Mouse (Mus musculus) midbrain, embryonic 12.5 days (tissue): Measurements from ENCODE around the gene Onecut3. TPM values are rescaled to one million over a fixed set of nuclear protein-coding genes. Genes with fewer than 3 reads are reported as not detected.

Experiments used
- ATAC-seq: fragments of 200-750 bp; cut with Nextera tagmentation; 2 replicates; pipeline ENCODE4 v1.8.0; 2017; ENCODE audit warnings: low read depth, moderate TSS enrichment, moderate library complexity; ENCODE audit not compliant: low FRiP score
- H3K27ac ChIP-seq: fragments of 300-500 bp; sonication (generic); replicated peaks from 2 replicates; pipeline ENCODE4 v1.5.1; 2016; ENCODE audit warnings: mild to moderate bottlenecking
- H3K27me3 ChIP-seq: fragments of 300-500 bp; sonication (generic); 2 replicates; pipeline ENCODE4 v1.6.1; 2016; ENCODE audit warnings: mild to moderate bottlenecking
- H3K36me3 ChIP-seq: fragments of 300-500 bp; sonication (generic); 2 replicates; pipeline ENCODE4 v1.6.1; 2016
- H3K4me1 ChIP-seq: fragments of 300-500 bp; sonication (generic); 2 replicates; pipeline ENCODE4 v1.6.1; 2016
- H3K4me2 ChIP-seq: fragments of 300-500 bp; sonication (generic); replicated peaks from 2 replicates; pipeline ENCODE4 v1.6.1; 2016; ENCODE audit warnings: mild to moderate bottlenecking, moderate library complexity
- H3K4me3 ChIP-seq: fragments of 300-500 bp; sonication (generic); 2 replicates; pipeline ENCODE4 v1.5.1; 2016; ENCODE audit warnings: mild to moderate bottlenecking
- H3K9ac ChIP-seq: fragments of 300-500 bp; sonication (generic); replicated peaks from 2 replicates; pipeline ENCODE4 v1.6.1; 2016; ENCODE audit warnings: mild to moderate bottlenecking, moderate library complexity
- H3K9me3 ChIP-seq: fragments of 300-500 bp; sonication (generic); 2 replicates; pipeline ENCODE4 v1.6.1; 2016; ENCODE audit warnings: mild to moderate bottlenecking
- WGBS: fragments of 180-500 bp; shearing (Covaris S2); methylation state at CpG from one replicate; pipeline ENCODE4 v1.1.7; 2016; 5-methylcytosine and 5-hydroxymethylcytosine counted together
- polyA plus RNA-seq: library from polyadenylated mRNA; unstranded; fragments of >200 nt; fragmentation: Nextera tagmentation; extraction: Ambion mirVana; gene quantifications from 2 replicates; pipeline ENCODE4 v1.2.1, GENCODE M21; 2016

Onecut3 gene
- 2.8 and 3.2 TPM in 2 replicates for polyA plus RNA-seq

DNA sequence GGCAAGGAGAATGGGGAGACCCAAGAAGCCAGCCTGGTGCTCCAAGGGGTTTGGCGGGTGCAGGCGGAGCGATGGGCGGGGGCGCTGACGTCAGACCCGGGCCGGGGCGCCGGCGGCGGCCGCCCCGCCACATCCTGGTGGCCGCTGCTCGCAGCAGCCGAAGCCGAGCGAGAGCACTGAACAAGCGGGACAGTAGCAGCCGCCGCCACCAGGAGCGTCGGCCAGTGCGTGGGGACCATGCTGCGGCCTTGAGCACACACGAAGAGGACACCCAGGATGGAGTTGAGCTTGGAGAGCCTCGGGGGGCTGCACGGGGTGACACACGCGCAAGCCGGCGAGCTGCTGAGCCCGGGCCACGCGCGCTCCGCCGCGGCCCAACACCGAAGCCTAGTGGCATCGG is at the start of gene Onecut3:
Gene Onecut3 (plus strand): TSS at position 104 of the 400 bp plus-strand sequence.
- Histone ChIP-seq H3K27ac (peak within 1 kb of the TSS; percentile 75), H3K9ac (peak within 1 kb of the TSS; percentile 57), H3K27me3 (peaks cover 100% of the 10 kb centered on the region), H3K36me3 (no peaks in the 10 kb centered on the region), H3K4me3 (peak within 1 kb of the TSS; percentile 46), H3K9me3 (no peaks in the 10 kb centered on the region), H3K4me1 (peaks cover 30% of the 10 kb centered on the region), H3K4me2 (peak within 1 kb of the TSS; percentile 53)
- 1% methylated on average over 42 of the region's 42 CpGs for WGBS
- peak; percentile 61; the same call in 1 of the 2 replicates for ATAC-seq

DNA sequence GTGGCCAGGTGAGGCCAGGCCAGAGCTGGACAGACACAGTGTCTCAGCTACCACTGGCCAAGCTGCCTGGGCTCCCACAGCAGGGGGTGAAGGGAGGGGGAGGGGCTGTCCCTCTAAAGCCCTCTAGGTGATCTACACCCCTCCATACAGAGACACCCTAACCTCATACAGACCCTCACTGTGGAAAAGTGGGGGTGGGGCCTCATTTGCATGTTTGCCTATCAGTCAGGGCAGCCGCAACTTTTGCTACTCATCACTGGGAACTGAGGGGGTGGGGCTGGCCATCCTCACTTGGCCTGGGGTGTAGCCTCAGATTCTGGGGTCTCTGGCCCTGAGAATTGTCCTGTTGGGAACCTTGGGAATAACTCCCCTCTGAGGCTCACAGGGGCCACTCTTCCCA is 49.6 kb upstream of the Onecut3 start:
- H3K4me1 ChIP-seq = peaks cover 10% of the 10 kb centered on the region
- no peaks in the 10 kb centered on the region for H3K9me3 ChIP-seq
- no peaks in the 10 kb centered on the region for H3K36me3 ChIP-seq
- H3K4me2 ChIP-seq = no peak overlapping the region
- ATAC-seq = no peak
- no peak overlapping the region for H3K9ac ChIP-seq
- no peak overlapping the region for H3K27ac ChIP-seq
- H3K4me3 ChIP-seq = no peak overlapping the region
- peaks cover 47% of the 10 kb centered on the region for H3K27me3 ChIP-seq
- WGBS = 35% methylated on average over 1 of the region's 1 CpGs

DNA sequence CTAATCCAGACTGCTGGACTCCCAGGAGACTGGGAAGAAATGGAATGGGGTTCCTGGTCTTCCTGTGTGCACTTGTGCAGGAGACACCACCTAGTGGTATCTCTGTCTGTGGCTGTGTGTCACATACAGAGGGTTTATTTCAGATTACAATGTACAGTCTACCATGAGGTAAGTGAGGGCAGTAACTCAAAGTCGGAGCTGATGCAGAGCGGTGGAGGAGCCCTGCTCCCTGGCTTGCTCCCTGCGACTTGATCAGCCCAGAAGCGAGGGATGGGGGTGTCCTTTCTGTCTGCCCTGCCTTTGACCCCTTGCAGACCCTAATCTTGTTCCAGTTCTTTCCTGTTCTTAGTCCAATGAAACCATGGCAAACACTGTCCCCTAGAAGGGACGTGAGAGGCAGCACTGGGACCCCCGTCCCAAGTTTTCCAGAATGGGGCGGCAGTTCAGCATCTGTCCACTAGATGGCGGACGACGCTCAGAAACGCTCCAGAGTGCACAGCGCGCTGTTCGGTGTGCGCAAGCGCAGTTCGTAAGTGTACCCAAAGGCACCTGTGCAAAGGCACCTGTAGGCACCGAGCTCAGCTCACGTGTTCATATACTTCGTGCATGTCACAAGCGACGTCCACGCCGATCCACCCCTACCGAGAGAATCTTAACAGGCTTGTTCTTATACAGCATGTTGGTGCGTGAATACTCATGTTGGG is 48.6 kb upstream of the Onecut3 start:
- Histone ChIP-seq H3K9ac (no peak overlapping the region), H3K9me3 (no peaks in the 10 kb centered on the region), H3K27ac (no peak overlapping the region), H3K4me3 (no peak overlapping the region), H3K4me1 (peaks cover 10% of the 10 kb centered on the region), H3K4me2 (peak overlapping the region; percentile 44), H3K36me3 (no peaks in the 10 kb centered on the region), H3K27me3 (peaks cover 51% of the 10 kb centered on the region)
- 7% methylated on average over 26 of the region's 26 CpGs for WGBS
- ATAC-seq = peak; percentile 82

DNA sequence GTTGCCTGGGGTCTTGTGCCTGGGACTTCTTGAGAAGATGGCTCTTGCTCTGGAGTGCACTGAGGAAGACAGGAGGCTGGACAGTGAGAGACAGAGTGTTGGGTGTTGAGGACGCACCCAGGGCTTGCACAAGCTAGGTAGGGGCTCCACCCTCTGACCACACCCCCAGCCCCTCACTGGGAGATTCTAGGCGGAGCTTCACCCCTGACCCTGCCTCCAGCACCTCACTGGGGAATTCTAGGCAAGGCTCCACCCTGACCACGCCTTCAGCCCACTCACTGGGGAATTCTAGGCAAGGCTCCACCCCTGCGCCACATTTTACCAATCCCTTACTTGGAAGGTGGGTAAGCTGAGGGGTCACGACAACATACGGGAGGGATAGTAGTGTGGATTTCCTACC is 44.0 kb upstream of the Onecut3 start:
- no peaks in the 10 kb centered on the region for H3K9me3 ChIP-seq
- peaks cover 34% of the 10 kb centered on the region for H3K27me3 ChIP-seq
- no peak overlapping the region for H3K4me3 ChIP-seq
- no peak for ATAC-seq
- peaks cover 3% of the 10 kb centered on the region for H3K4me1 ChIP-seq
- no peaks in the 10 kb centered on the region for H3K36me3 ChIP-seq
- no peak overlapping the region for H3K4me2 ChIP-seq
- H3K27ac ChIP-seq = no peak overlapping the region
- H3K9ac ChIP-seq = no peak overlapping the region
- WGBS = 19% methylated on average over 6 of the region's 6 CpGs

DNA sequence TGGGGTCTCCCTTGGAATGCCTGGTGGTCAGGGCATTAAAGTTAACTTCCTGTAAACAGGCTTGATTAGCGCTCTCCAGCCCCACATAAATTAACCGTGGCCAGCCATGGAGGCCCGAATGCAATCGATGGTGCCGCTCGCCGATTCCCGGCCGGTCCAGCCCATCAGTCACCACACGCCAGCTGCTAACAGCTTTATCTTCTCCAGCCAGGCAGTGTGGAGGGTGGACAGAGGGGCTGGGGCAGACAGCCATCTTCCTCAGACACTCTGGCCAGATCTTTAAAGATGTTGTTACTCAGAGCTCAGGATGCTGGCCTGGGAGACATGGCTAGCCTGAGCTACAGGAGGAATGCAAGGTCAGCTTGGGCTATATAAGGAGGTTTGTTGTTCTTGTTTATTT is 41.0 kb upstream of the Onecut3 start:
- H3K27ac ChIP-seq = no peak overlapping the region
- 85% methylated on average over 10 of the region's 10 CpGs for WGBS
- H3K9me3 ChIP-seq = no peaks in the 10 kb centered on the region
- H3K9ac ChIP-seq = no peak overlapping the region
- H3K4me1 ChIP-seq = no peaks in the 10 kb centered on the region
- H3K4me2 ChIP-seq = no peak overlapping the region
- H3K27me3 ChIP-seq = peaks cover 17% of the 10 kb centered on the region; the same call in 1 of the 2 replicates
- no peaks in the 10 kb centered on the region for H3K36me3 ChIP-seq
- no peak overlapping the region for H3K4me3 ChIP-seq
- ATAC-seq = no peak

DNA sequence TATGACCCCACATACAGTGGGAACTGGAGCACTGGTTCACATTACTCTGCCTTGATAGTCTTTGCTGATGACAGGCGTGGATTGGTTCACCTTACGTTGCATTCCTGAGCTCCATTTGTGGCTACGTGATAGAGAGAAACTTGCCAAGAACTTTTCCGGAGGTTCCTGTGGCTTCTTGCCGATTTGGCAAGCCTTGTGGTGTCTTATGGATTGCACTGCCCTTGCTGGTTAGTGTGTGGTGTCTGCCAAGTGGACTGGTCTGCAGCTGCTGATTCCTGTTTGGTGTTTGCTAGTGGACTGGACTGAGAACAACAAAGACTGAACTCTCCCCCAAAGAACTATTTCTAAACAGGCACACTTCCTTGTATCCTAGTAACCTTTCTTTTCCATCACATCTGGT is 39.9 kb upstream of the Onecut3 start:
- Histone ChIP-seq H3K27ac (no peak overlapping the region), H3K4me2 (no peak overlapping the region), H3K4me1 (no peaks in the 10 kb centered on the region), H3K9me3 (no peaks in the 10 kb centered on the region), H3K27me3 (peaks cover 11% of the 10 kb centered on the region; the same call in 1 of the 2 replicates), H3K4me3 (no peak overlapping the region), H3K36me3 (no peaks in the 10 kb centered on the region), H3K9ac (no peak overlapping the region)
- no peak for ATAC-seq
- WGBS = 91% methylated on average over 5 of the region's 5 CpGs

DNA sequence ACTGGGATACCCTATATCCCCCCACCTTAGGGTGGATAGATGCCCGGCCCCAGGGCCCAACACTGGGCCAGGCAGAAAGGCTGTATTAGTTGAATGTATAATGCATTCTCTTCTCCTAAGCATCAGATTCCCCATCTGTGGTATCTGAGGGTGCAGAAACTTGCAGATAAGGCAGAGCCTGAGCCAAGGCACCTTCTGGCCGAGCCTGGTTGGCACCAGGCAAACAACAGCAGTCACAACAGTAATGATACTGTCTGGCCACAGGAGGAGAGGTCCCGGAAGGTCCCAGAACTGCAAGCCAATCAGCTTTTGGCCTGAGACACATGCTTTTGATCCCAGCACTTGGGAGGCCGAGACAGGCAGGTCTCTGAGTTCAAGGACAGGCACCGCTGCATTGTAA is 38.9 kb upstream of the Onecut3 start:
- Histone ChIP-seq H3K27ac (no peak overlapping the region), H3K4me3 (no peak overlapping the region), H3K36me3 (no peaks in the 10 kb centered on the region), H3K4me1 (no peaks in the 10 kb centered on the region), H3K4me2 (no peak overlapping the region), H3K9me3 (no peaks in the 10 kb centered on the region), H3K27me3 (peaks cover 8% of the 10 kb centered on the region; the same call in 1 of the 2 replicates), H3K9ac (no peak overlapping the region)
- no peak for ATAC-seq
- WGBS = 85% methylated on average over 5 of the region's 5 CpGs

DNA sequence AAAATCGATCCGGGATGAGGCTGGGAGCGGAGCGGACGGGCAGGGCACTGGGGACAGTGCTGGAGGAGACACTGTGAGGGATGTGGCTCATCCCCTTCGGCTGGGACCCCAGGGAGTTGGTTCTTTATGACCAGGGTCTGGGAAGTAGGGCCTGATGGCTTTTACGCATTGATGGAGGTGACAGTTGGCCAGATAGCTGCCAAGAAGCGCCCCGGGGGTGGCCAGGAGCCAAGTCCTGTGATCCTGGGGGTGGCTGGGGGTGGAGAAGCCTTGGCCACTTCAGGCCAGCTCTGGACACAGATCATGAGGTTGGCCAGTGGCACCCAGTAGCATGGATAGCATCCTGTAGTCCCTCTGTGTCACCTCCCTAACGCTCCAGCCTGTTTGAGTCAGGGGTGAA is 35.4 kb upstream of the Onecut3 start:
- H3K36me3 ChIP-seq = no peaks in the 10 kb centered on the region
- no peak for ATAC-seq
- no peak overlapping the region for H3K4me3 ChIP-seq
- no peaks in the 10 kb centered on the region for H3K9me3 ChIP-seq
- no peak overlapping the region for H3K4me2 ChIP-seq
- H3K27me3 ChIP-seq = peaks cover 16% of the 10 kb centered on the region
- H3K9ac ChIP-seq = no peak overlapping the region
- no peak overlapping the region for H3K27ac ChIP-seq
- 89% methylated on average over 10 of the region's 10 CpGs for WGBS
- 0 out of 2 replicates have a peak, but pooled peaks cover 2% of the 10 kb centered on the region for H3K4me1 ChIP-seq

DNA sequence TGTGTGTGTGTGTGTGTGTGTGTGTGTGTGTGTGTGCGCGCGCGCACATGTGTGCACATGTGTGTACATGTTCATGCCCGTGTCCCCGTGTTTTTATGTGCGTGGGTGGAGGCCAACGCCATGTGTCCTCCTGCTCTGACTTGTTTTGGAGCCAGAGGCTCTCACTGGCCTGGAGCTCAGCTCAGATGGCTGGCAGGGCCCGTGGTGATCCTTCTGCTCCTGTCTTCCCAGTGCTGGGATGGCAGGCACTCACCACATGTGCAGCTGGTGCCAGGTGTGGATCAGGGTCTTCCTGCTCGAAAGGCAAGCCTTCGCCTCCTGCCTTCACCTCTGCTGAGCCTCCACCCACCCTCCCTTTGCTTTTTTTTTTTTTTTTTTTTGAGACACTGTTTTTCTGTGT is 35.0 kb upstream of the Onecut3 start:
- Histone ChIP-seq H3K9ac (no peak overlapping the region), H3K36me3 (no peaks in the 10 kb centered on the region), H3K4me1 (peaks cover 6% of the 10 kb centered on the region; the same call in 1 of the 2 replicates), H3K27ac (no peak overlapping the region), H3K4me3 (no peak overlapping the region), H3K9me3 (no peaks in the 10 kb centered on the region), H3K27me3 (peaks cover 16% of the 10 kb centered on the region), H3K4me2 (no peak overlapping the region)
- no peak for ATAC-seq
- WGBS = 94% methylated on average over 11 of the region's 11 CpGs

DNA sequence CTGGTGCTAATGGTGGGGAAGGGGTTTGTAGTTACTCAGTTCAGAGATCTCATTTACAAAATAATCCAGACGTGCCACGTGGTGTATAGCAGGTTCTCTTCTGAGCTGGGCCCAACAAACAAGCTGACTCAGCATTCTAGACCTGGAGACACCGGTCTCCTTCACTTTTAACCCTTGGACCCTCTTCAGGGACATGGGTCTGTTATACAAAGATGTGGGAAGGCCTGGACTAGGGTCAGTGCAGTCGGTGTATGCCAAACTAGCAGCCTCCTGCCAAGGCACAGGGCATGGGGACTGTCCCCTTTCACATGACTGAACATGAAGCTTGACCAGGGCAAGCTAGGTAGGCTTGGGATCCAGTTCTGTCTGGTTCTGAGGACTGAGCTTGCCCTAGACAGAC is 34.3 kb upstream of the Onecut3 start:
- peaks cover 19% of the 10 kb centered on the region for H3K27me3 ChIP-seq
- H3K4me2 ChIP-seq = no peak overlapping the region
- H3K36me3 ChIP-seq = no peaks in the 10 kb centered on the region
- H3K4me1 ChIP-seq = peaks cover 6% of the 10 kb centered on the region; the same call in 1 of the 2 replicates
- WGBS = 71% methylated on average over 4 of the region's 4 CpGs
- no peak overlapping the region for H3K9ac ChIP-seq
- no peaks in the 10 kb centered on the region for H3K9me3 ChIP-seq
- H3K4me3 ChIP-seq = no peak overlapping the region
- ATAC-seq = no peak
- no peak overlapping the region for H3K27ac ChIP-seq

DNA sequence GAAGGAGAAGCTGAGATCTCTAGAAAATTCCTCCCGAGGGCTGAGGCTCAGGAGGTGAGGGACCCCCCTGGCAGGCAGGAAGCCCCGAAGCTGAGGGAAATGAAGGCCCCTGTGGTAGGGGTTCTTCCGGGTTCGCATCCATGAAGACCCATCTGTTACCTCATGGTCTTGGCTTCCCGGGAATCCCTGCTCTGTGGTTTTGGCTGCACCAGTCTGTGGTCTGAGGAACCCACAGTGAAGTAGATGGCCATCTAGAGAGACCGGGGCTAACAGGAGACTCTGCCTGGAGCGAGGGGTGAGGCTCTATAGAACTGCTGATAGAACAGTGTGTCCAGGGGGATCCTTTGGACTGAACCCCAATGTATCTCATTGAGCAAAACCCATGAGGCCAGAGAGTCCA is 33.3 kb upstream of the Onecut3 start:
- Histone ChIP-seq H3K4me1 (peaks cover 6% of the 10 kb centered on the region; the same call in 1 of the 2 replicates), H3K27me3 (peaks cover 22% of the 10 kb centered on the region), H3K4me3 (no peak overlapping the region), H3K4me2 (no peak overlapping the region), H3K27ac (no peak overlapping the region), H3K9me3 (no peaks in the 10 kb centered on the region), H3K9ac (no peak overlapping the region), H3K36me3 (no peaks in the 10 kb centered on the region)
- no peak for ATAC-seq
- 80% methylated on average over 7 of the region's 7 CpGs for WGBS

DNA sequence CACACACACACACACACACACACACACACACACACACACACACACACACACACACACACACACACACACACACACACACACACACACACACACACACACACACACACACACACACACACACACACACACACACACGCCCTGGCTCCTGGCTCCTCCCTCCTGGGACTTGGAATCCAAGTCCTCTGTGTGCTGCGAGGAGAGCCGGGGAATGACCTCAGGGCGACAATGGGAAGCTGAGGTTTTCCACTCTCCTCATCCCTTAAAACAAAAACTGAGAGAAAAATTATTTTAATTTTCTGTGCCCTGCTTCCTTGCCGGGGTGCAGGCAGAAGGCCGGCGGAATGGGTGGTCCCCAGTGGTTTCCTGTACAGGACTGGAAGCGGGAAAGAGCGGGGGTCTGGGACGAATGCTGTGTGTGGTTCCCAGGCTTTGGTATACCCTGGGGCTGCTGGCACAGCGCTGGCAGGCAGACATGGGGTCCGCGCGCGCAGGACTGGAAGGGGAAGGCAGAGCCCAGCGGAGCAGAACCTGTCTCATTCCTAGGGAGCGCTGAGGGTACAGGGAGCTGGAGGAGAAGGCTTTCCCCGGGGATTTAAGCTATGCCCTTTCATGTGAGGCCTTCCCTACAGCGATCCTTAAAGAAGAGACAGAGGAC is 30.1 kb upstream of the Onecut3 start:
- Histone ChIP-seq H3K4me1 (peaks cover 6% of the 10 kb centered on the region; the same call in 1 of the 2 replicates), H3K27me3 (peaks cover 29% of the 10 kb centered on the region), H3K9me3 (no peaks in the 10 kb centered on the region), H3K4me2 (peak overlapping the region; percentile 29), H3K4me3 (no peak overlapping the region), H3K9ac (no peak overlapping the region), H3K36me3 (no peaks in the 10 kb centered on the region), H3K27ac (no peak overlapping the region)
- no peak for ATAC-seq
- WGBS = 8% methylated on average over 19 of the region's 19 CpGs
